Mouse (Mus musculus): Measurements from ENCODE around the gene Bysl.

- TF ChIP-seq CTCF (IDR thresholded peaks at IDR 0.05; ENCODE audit: borderline replicate concordance, extremely low read depth, insufficient read depth, insufficient read length) (no peak), POLR2A (IDR thresholded peaks at IDR 0.05; ENCODE audit: borderline replicate concordance, extremely low read depth, insufficient read depth, insufficient read length, poor library complexity, severe bottlenecking) (no peak)
Observed at GRCm38 (mm10) chr17:47594969-47595247, 16.4 kb downstream of the Bysl start.
